Mouse (Mus musculus): ENCODE data around the gene Pla2g4b. TPM values are rescaled to one million over a fixed set of nuclear protein-coding genes. Genes with fewer than 3 reads are reported as not detected.

Gene Pla2g4b
- polyA plus RNA-seq (2012; fragmentation: generic; extraction: Trizol) = 0.56 TPM
- long read RNA-seq, experiment 1 = 0 reads
- long read RNA-seq, experiment 2 = 0 reads

- Histone ChIP-seq H3K27me3 (ENCODE audit: control insufficient read depth, insufficient read depth, insufficient read length) (no peaks in the 10 kb centered on the region), H3K79me3 (ENCODE audit: low read depth) (no peaks in the 10 kb centered on the region), H3K36me3 (ENCODE audit: control insufficient read depth, insufficient read depth) (no peaks in the 10 kb centered on the region), H3K4me3 (ENCODE audit: insufficient read depth, poor library complexity, severe bottlenecking) (no peak within 1 kb of the TSS), H3K79me2 (ENCODE audit: control insufficient read depth, insufficient read depth) (no peaks in the 10 kb centered on the region), H3ac (ENCODE audit: control insufficient read depth, insufficient read length, low read depth) (no peak within 1 kb of the TSS)
- TF ChIP-seq USF1 (IDR thresholded peaks at IDR 0.05; ENCODE audit: low read depth) (no peak), CTCF (IDR thresholded peaks at IDR 0.05; ENCODE audit: control insufficient read depth, insufficient read depth, insufficient read length) (no peak), MAX (IDR thresholded peaks at IDR 0.05) (no peak), CEBPB (IDR thresholded peaks at IDR 0.05; ENCODE audit: low read depth) (no peak), MYOD1 (IDR thresholded peaks at IDR 0.05; ENCODE audit: control insufficient read depth, insufficient read length, low read depth) (no peak), FOSL1 (IDR thresholded peaks at IDR 0.05; ENCODE audit: insufficient read depth, low read length, poor library complexity, severe bottlenecking) (no peak), MYOG (IDR thresholded peaks at IDR 0.05; ENCODE audit: control insufficient read depth, extremely low read depth, insufficient read length) (no peak)
These were observed at the start of gene Pla2g4b for GRCm38 (mm10) chr2:120032726-120033467. TSS of gene Pla2g4b (plus strand) at chr2:120033417.

GRCm38 (mm10) chr2:119985871-119986270 lies 47.3 kb upstream of the Pla2g4b start:
- Histone ChIP-seq H3K79me3 (ENCODE audit: low read depth) (no peaks in the 10 kb centered on the region), H3K79me2 (ENCODE audit: control insufficient read depth, insufficient read depth) (no peaks in the 10 kb centered on the region), H3K36me3 (ENCODE audit: control insufficient read depth, insufficient read depth) (no peaks in the 10 kb centered on the region), H3ac (ENCODE audit: control insufficient read depth, insufficient read length, low read depth) (no peak overlapping the region), H3K27me3 (ENCODE audit: control insufficient read depth, insufficient read depth, insufficient read length) (no peaks in the 10 kb centered on the region), H3K4me3 (ENCODE audit: insufficient read depth, poor library complexity, severe bottlenecking) (no peak overlapping the region)
- no peak for TF ChIP-seq MAX (IDR thresholded peaks at IDR 0.05)
- TF ChIP-seq CTCF (IDR thresholded peaks at IDR 0.05; ENCODE audit: control insufficient read depth, insufficient read depth, insufficient read length) = no peak
- no peak for TF ChIP-seq FOSL1 (IDR thresholded peaks at IDR 0.05; ENCODE audit: insufficient read depth, low read length, poor library complexity, severe bottlenecking)
- TF ChIP-seq MYOG (IDR thresholded peaks at IDR 0.05; ENCODE audit: control insufficient read depth, extremely low read depth, insufficient read length) = no peak
- TF ChIP-seq MYOD1 (IDR thresholded peaks at IDR 0.05; ENCODE audit: control insufficient read depth, insufficient read length, low read depth) = no peak

GRCm38 (mm10) chr2:119986369-119986768 lies 46.8 kb upstream of the Pla2g4b start:
- Histone ChIP-seq H3K79me3 (ENCODE audit: low read depth) (no peaks in the 10 kb centered on the region), H3ac (ENCODE audit: control insufficient read depth, insufficient read length, low read depth) (no peak overlapping the region), H3K27me3 (ENCODE audit: control insufficient read depth, insufficient read depth, insufficient read length) (no peaks in the 10 kb centered on the region), H3K36me3 (ENCODE audit: control insufficient read depth, insufficient read depth) (no peaks in the 10 kb centered on the region), H3K79me2 (ENCODE audit: control insufficient read depth, insufficient read depth) (no peaks in the 10 kb centered on the region), H3K4me3 (ENCODE audit: insufficient read depth, poor library complexity, severe bottlenecking) (no peak overlapping the region)
- TF ChIP-seq CTCF (IDR thresholded peaks at IDR 0.05; ENCODE audit: control insufficient read depth, insufficient read depth, insufficient read length) (no peak), CEBPB (IDR thresholded peaks at IDR 0.05; ENCODE audit: low read depth) (no peak), MYOD1 (IDR thresholded peaks at IDR 0.05; ENCODE audit: control insufficient read depth, insufficient read length, low read depth) (no peak), FOSL1 (IDR thresholded peaks at IDR 0.05; ENCODE audit: insufficient read depth, low read length, poor library complexity, severe bottlenecking) (no peak), MAX (IDR thresholded peaks at IDR 0.05) (no peak), MYOG (IDR thresholded peaks at IDR 0.05; ENCODE audit: control insufficient read depth, extremely low read depth, insufficient read length) (no peak), USF1 (IDR thresholded peaks at IDR 0.05; ENCODE audit: low read depth) (no peak)

- Histone ChIP-seq H3K36me3 (ENCODE audit: control insufficient read depth, insufficient read depth) (no peaks in the 10 kb centered on the region), H3ac (ENCODE audit: control insufficient read depth, insufficient read length, low read depth) (no peak overlapping the region), H3K79me3 (ENCODE audit: low read depth) (no peaks in the 10 kb centered on the region), H3K79me2 (ENCODE audit: control insufficient read depth, insufficient read depth) (no peaks in the 10 kb centered on the region), H3K4me3 (ENCODE audit: insufficient read depth, poor library complexity, severe bottlenecking) (no peak overlapping the region), H3K27me3 (ENCODE audit: control insufficient read depth, insufficient read depth, insufficient read length) (no peaks in the 10 kb centered on the region)
- TF ChIP-seq MYOG (IDR thresholded peaks at IDR 0.05; ENCODE audit: control insufficient read depth, extremely low read depth, insufficient read length) = no peak
- no peak for TF ChIP-seq MYOD1 (IDR thresholded peaks at IDR 0.05; ENCODE audit: control insufficient read depth, insufficient read length, low read depth)
- no peak for TF ChIP-seq USF1 (IDR thresholded peaks at IDR 0.05; ENCODE audit: low read depth)
- no peak for TF ChIP-seq CEBPB (IDR thresholded peaks at IDR 0.05; ENCODE audit: low read depth)
- no peak for TF ChIP-seq FOSL1 (IDR thresholded peaks at IDR 0.05; ENCODE audit: insufficient read depth, low read length, poor library complexity, severe bottlenecking)
- no peak for TF ChIP-seq CTCF (IDR thresholded peaks at IDR 0.05; ENCODE audit: control insufficient read depth, insufficient read depth, insufficient read length)
- TF ChIP-seq MAX (IDR thresholded peaks at IDR 0.05) = no peak
These were observed 45.8 kb upstream of the Pla2g4b start for GRCm38 (mm10) chr2:119987441-119987840.

- no peak overlapping the region for H3K4me3 ChIP-seq (ENCODE audit: insufficient read depth, poor library complexity, severe bottlenecking)
- no peak for TF ChIP-seq CEBPB (IDR thresholded peaks at IDR 0.05; ENCODE audit: low read depth)
- no peak for TF ChIP-seq CTCF (IDR thresholded peaks at IDR 0.05; ENCODE audit: control insufficient read depth, insufficient read depth, insufficient read length)
- no peak for TF ChIP-seq MYOG (IDR thresholded peaks at IDR 0.05; ENCODE audit: control insufficient read depth, extremely low read depth, insufficient read length)
- TF ChIP-seq FOSL1 (IDR thresholded peaks at IDR 0.05; ENCODE audit: insufficient read depth, low read length, poor library complexity, severe bottlenecking) = no peak
- no peak for TF ChIP-seq MAX (IDR thresholded peaks at IDR 0.05)
- no peak for TF ChIP-seq USF1 (IDR thresholded peaks at IDR 0.05; ENCODE audit: low read depth)
- no peak for TF ChIP-seq MYOD1 (IDR thresholded peaks at IDR 0.05; ENCODE audit: control insufficient read depth, insufficient read length, low read depth)
- H3ac ChIP-seq (ENCODE audit: control insufficient read depth, insufficient read length, low read depth) = no peak overlapping the region
- no peaks in the 10 kb centered on the region for H3K79me3 ChIP-seq (ENCODE audit: low read depth)
- no peaks in the 10 kb centered on the region for H3K79me2 ChIP-seq (ENCODE audit: control insufficient read depth, insufficient read depth)
- H3K27me3 ChIP-seq (ENCODE audit: control insufficient read depth, insufficient read depth, insufficient read length) = no peaks in the 10 kb centered on the region
- no peaks in the 10 kb centered on the region for H3K36me3 ChIP-seq (ENCODE audit: control insufficient read depth, insufficient read depth)
These were observed 44.3 kb upstream of the Pla2g4b start for GRCm38 (mm10) chr2:119988952-119989351.
